Mouse (Mus musculus): ENCODE results near the gene Ppp1cb.

The Ppp1cb gene

DNA sequence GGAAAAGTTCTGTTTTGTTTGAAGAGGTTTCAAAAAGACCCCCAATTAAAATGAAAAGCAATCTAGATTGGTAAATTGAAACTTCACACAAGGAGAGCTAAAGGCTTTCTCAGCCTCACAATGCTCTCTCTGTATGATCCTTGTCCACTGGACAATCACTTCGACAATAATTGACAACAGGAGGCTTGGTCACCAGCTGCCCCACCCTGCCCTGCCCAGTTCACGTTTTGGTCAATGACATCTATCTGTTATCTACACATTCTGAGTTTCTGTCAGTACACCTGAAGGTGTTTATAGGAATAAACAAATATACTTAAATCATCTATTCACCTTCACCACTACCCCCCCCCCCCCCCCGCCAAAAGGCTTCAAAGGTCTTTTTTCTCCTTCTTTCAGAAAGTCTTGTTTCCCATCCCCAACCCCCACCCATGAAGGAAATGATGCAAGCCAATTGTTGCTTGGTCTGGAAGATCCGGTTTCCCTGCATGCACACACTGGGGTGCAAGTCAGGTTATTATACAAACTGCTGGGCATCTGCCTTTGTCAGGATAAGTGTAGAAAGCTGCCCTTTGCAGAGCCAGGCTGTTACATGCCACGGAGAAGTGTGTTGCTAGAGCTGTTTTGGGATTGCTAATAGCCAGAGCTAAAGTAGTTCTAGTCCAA is 20.6 kb upstream of the Ppp1cb start:
- no peaks in the 10 kb centered on the region for H3K9me3 ChIP-seq (ENCODE audit: low read length)
- H3K4me1 ChIP-seq (replicated peaks; ENCODE audit: low read depth, low read length) = peaks cover 53% of the 10 kb centered on the region
- no peaks in the 10 kb centered on the region for H3K27me3 ChIP-seq (ENCODE audit: insufficient read depth, low read length)
- no peak overlapping the region for H3K4me3 ChIP-seq (replicated peaks; ENCODE audit: low read length)
- TF ChIP-seq POU5F1 (IDR thresholded peaks at IDR 0.05; ENCODE audit: borderline replicate concordance, low read length) (no peak), CTCF (conservative IDR thresholded peaks at IDR 0.05; ENCODE audit: low read length) (no peak), NANOG (IDR thresholded peaks at IDR 0.05; ENCODE audit: borderline replicate concordance, low read length) (peak; percentile 75)
- H3K36me3 ChIP-seq (ENCODE audit: insufficient read depth, low read length) = no peaks in the 10 kb centered on the region

DNA sequence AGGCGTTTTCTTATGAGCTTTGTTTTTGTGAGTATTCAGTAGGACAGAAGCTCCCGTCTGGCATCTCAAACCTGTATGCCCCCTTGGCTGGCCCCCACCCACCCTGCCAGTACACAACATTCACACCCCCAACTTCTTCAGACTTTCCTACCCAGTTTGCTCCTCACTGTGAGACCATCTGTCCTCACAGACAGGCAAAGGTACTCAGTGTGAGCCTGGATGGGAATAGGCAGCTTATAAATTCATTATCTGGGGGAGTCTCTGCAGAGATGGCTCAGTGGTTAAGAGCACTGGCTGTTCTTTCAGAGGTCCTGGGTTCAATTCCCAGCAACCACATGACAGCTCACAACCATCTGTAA is 20.1 kb upstream of the Ppp1cb start:
- H3K9me3 ChIP-seq (ENCODE audit: low read length) = no peaks in the 10 kb centered on the region
- H3K27me3 ChIP-seq (ENCODE audit: insufficient read depth, low read length) = 0 out of 2 replicates have a peak, but pooled peaks cover under 1% of the 10 kb centered on the region
- no peaks in the 10 kb centered on the region for H3K36me3 ChIP-seq (ENCODE audit: insufficient read depth, low read length)
- H3K4me3 ChIP-seq (replicated peaks; ENCODE audit: low read length) = no peak overlapping the region
- no peak for TF ChIP-seq POU5F1 (IDR thresholded peaks at IDR 0.05; ENCODE audit: borderline replicate concordance, low read length)
- TF ChIP-seq CTCF (conservative IDR thresholded peaks at IDR 0.05; ENCODE audit: low read length) = no peak
- peaks cover 53% of the 10 kb centered on the region for H3K4me1 ChIP-seq (replicated peaks; ENCODE audit: low read depth, low read length)

DNA sequence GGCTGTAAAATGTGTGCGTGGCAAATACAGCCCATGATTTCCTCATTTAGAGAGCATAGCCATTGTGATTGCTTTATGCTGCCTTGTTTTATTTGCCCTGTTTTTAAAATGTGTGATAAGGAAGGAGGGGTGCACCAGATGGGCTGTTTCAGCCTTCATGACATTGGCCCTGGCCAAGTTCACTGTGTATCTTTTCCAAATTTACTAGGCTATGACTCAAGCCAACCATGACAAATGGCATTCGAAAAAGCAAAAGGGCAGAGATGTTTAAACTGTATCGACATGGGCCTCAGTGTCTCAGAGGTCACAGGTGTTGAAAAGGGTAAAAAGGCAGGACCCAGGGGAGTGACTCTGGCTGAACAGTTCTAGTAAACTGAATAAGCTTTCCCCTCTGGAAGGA is 17.3 kb upstream of the Ppp1cb start:
- H3K4me3 ChIP-seq (replicated peaks; ENCODE audit: low read length) = no peak overlapping the region
- H3K36me3 ChIP-seq (ENCODE audit: insufficient read depth, low read length) = no peaks in the 10 kb centered on the region
- no peaks in the 10 kb centered on the region for H3K9me3 ChIP-seq (ENCODE audit: low read length)
- no peak for TF ChIP-seq POU5F1 (IDR thresholded peaks at IDR 0.05; ENCODE audit: borderline replicate concordance, low read length)
- peaks cover 49% of the 10 kb centered on the region for H3K4me1 ChIP-seq (replicated peaks; ENCODE audit: low read depth, low read length)
- 0 out of 2 replicates have a peak, but pooled peaks cover 10% of the 10 kb centered on the region for H3K27me3 ChIP-seq (ENCODE audit: insufficient read depth, low read length)

DNA sequence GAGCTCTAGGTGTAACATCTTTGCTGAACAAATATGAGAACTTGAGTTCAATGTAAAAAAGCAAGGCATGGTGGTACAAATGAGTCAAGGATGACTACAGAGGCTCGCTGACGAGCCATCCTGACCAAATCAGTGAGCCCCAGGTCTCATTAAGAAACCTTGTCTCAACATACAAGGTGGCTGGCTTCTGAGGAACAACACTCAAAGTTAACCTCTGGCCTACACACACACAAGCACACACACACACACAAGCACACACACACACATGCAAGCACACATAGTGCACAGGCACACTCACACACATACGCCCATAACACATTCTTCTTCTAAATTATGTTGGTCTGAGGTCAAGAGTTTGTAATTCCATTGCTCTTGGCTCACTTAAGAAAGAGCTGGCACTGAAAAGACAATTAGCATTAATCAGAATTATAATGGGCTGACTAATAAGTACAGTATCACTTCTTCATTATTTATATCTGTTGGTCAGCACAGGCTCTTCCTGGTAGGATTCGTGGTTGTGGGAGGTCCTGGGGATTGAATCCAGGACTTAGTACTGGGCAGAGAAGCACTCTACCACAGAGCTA is 16.6 kb upstream of the Ppp1cb start:
- Histone ChIP-seq H3K9me3 (ENCODE audit: low read length) (no peaks in the 10 kb centered on the region), H3K4me1 (replicated peaks; ENCODE audit: low read depth, low read length) (peaks cover 51% of the 10 kb centered on the region), H3K4me3 (replicated peaks; ENCODE audit: low read length) (no peak overlapping the region), H3K27me3 (ENCODE audit: insufficient read depth, low read length) (0 out of 2 replicates have a peak, but pooled peaks cover 11% of the 10 kb centered on the region), H3K36me3 (ENCODE audit: insufficient read depth, low read length) (no peaks in the 10 kb centered on the region)
- no peak for TF ChIP-seq CTCF (conservative IDR thresholded peaks at IDR 0.05; ENCODE audit: low read length)
- TF ChIP-seq POU5F1 (IDR thresholded peaks at IDR 0.05; ENCODE audit: borderline replicate concordance, low read length) = no peak
- TF ChIP-seq NANOG (IDR thresholded peaks at IDR 0.05; ENCODE audit: borderline replicate concordance, low read length) = no peak

DNA sequence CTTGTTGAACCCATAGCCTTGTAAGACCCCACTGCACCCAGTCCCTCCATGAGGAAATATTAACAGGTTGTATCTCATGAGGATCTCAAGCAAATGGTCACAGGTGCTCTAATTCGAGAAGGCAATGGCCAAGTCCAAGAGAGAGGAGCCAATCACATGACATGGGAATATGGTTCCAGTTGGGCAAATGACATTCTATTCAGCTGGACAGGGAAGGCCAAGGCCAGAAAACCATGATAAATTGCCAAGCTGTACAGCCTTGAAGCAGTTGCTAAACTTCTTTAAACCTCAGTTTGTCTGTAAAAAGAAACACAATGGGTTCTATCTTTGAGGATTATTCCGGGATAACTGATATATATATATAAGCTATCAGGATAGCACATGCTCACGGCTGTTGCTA is 14.7 kb upstream of the Ppp1cb start:
- Histone ChIP-seq H3K9me3 (ENCODE audit: low read length) (no peaks in the 10 kb centered on the region), H3K27me3 (ENCODE audit: insufficient read depth, low read length) (0 out of 2 replicates have a peak, but pooled peaks cover 11% of the 10 kb centered on the region), H3K36me3 (ENCODE audit: insufficient read depth, low read length) (no peaks in the 10 kb centered on the region), H3K4me1 (replicated peaks; ENCODE audit: low read depth, low read length) (peaks cover 34% of the 10 kb centered on the region), H3K4me3 (replicated peaks; ENCODE audit: low read length) (no peak overlapping the region)
- TF ChIP-seq CTCF (conservative IDR thresholded peaks at IDR 0.05; ENCODE audit: low read length) (no peak), NANOG (IDR thresholded peaks at IDR 0.05; ENCODE audit: borderline replicate concordance, low read length) (no peak), POU5F1 (IDR thresholded peaks at IDR 0.05; ENCODE audit: borderline replicate concordance, low read length) (no peak)

DNA sequence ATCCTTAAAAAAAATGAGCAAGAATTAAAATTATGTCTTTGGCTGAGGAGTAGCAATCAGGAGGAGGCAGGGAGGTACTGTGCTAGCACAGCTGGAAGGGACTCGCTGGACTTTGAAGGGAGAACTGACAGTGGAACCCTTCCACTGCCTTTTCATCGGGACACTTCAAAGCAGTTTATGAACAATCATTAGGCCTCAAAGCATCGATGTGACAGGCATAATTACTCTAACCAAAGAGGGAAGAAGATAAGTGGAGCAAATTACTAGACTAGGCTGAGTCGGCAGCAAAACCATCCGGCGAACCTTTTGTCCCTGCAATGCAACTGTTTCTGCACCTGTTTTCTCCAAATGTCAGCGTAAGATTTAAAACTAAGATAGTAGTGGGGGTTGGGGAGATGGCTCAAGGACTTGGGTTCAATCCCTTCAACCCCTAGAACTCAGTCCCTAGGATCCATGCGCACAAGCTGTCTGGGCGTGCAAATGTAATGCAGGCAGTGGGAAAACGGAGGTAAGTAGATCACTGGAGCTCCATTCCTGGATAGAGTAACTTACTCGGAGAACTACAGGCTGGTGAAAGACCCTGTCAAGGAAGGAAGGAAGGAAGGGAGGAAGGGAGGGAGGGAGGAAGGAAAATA is 13.2 kb upstream of the Ppp1cb start:
- Histone ChIP-seq H3K9me3 (ENCODE audit: low read length) (no peaks in the 10 kb centered on the region), H3K4me3 (replicated peaks; ENCODE audit: low read length) (no peak overlapping the region), H3K36me3 (ENCODE audit: insufficient read depth, low read length) (no peaks in the 10 kb centered on the region), H3K4me1 (replicated peaks; ENCODE audit: low read depth, low read length) (peaks cover 22% of the 10 kb centered on the region), H3K27me3 (ENCODE audit: insufficient read depth, low read length) (0 out of 2 replicates have a peak, but pooled peaks cover 11% of the 10 kb centered on the region)
- TF ChIP-seq POU5F1 (IDR thresholded peaks at IDR 0.05; ENCODE audit: borderline replicate concordance, low read length) (no peak), CTCF (conservative IDR thresholded peaks at IDR 0.05; ENCODE audit: low read length) (no peak), NANOG (IDR thresholded peaks at IDR 0.05; ENCODE audit: borderline replicate concordance, low read length) (no peak)

DNA sequence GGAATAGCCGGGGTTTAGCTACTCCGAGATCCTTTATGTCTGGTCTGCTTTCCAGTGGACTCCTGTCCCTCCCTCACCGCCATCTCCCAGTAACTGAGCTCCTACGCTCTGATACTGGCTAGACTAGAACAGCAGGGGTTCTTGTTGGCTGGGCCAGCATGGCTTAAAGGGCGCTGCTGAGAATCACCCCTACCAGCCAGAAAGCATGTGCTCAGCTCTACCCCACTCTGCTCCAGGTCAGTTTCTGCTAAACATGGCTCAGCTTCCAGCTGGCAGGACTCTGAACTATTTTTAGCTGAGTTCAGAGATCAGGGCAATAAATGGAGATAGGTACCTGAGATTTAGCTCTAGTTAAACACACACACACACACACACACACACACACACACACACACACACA is 12.2 kb upstream of the Ppp1cb start:
- Histone ChIP-seq H3K4me1 (replicated peaks; ENCODE audit: low read depth, low read length) (peaks cover 26% of the 10 kb centered on the region), H3K9me3 (ENCODE audit: low read length) (no peaks in the 10 kb centered on the region), H3K4me3 (replicated peaks; ENCODE audit: low read length) (no peak overlapping the region), H3K27me3 (ENCODE audit: insufficient read depth, low read length) (0 out of 2 replicates have a peak, but pooled peaks cover 11% of the 10 kb centered on the region), H3K36me3 (ENCODE audit: insufficient read depth, low read length) (no peaks in the 10 kb centered on the region)
- TF ChIP-seq NANOG (IDR thresholded peaks at IDR 0.05; ENCODE audit: borderline replicate concordance, low read length) = no peak
- no peak for TF ChIP-seq CTCF (conservative IDR thresholded peaks at IDR 0.05; ENCODE audit: low read length)
- no peak for TF ChIP-seq POU5F1 (IDR thresholded peaks at IDR 0.05; ENCODE audit: borderline replicate concordance, low read length)

DNA sequence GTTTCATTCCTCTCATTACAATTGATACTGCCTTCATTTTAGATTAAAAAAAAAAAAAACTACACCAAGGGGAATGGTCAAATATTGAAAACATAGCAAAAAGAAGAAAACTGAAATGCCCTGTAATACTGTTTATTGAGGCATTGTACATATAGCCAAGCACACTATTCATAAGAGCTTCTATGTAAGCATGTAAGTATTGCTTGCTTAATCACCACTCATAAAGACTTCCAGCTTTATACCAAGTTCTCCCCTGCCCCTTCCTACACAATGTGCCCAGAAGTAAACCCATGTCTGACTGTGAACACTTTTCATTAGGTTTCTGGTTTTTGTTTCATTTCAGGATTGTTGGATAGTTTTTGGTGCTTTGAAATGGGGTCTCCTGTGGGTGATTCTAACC is 11.8 kb upstream of the Ppp1cb start:
- H3K36me3 ChIP-seq (ENCODE audit: insufficient read depth, low read length) = no peaks in the 10 kb centered on the region
- no peak for TF ChIP-seq CTCF (conservative IDR thresholded peaks at IDR 0.05; ENCODE audit: low read length)
- no peak for TF ChIP-seq NANOG (IDR thresholded peaks at IDR 0.05; ENCODE audit: borderline replicate concordance, low read length)
- TF ChIP-seq POU5F1 (IDR thresholded peaks at IDR 0.05; ENCODE audit: borderline replicate concordance, low read length) = no peak
- 0 out of 2 replicates have a peak, but pooled peaks cover 11% of the 10 kb centered on the region for H3K27me3 ChIP-seq (ENCODE audit: insufficient read depth, low read length)
- H3K4me1 ChIP-seq (replicated peaks; ENCODE audit: low read depth, low read length) = peaks cover 28% of the 10 kb centered on the region
- H3K4me3 ChIP-seq (replicated peaks; ENCODE audit: low read length) = no peak overlapping the region
- no peaks in the 10 kb centered on the region for H3K9me3 ChIP-seq (ENCODE audit: low read length)
